Mouse (Mus musculus): ENCODE measurements around the gene Cyp2w1. TPM values are rescaled to one million over a fixed set of nuclear protein-coding genes. Genes with fewer than 3 reads are reported as not detected.

The Cyp2w1 gene
- polyA plus RNA-seq, 1 experiment from 2014 or later = not detected

GRCm38 (mm10) chr5:139314941-139315642 is 37.3 kb upstream of the Cyp2w1 start:
- Histone ChIP-seq H3K27ac (no peak overlapping the region), H3K9me3 (replicated peaks; ENCODE audit: low read length) (no peaks in the 10 kb centered on the region), H3K4me2 (ENCODE audit: low read length) (no peak overlapping the region), H3K36me3 (ENCODE audit: insufficient read depth, low read length) (no peaks in the 10 kb centered on the region), H3K27me3 (ENCODE audit: insufficient read depth, low read length) (no peaks in the 10 kb centered on the region), H3K9ac (ENCODE audit: low read depth, low read length) (no peak overlapping the region), H3K4me1 (replicated peaks; ENCODE audit: insufficient read depth, low read length) (0 out of 2 replicates have a peak, but pooled peaks cover 6% of the 10 kb centered on the region), H3K4me3 (replicated peaks; ENCODE audit: low read depth, low read length) (no peak overlapping the region)
- no peak for DNase-seq (ENCODE audit: low spot score)
- ATAC-seq (replicated peaks; ENCODE audit: low FRiP score, low read depth) = no peak
- WGBS = 80% methylated on average over 12 of the region's 12 CpGs
- TF ChIP-seq CTCF (IDR thresholded peaks at IDR 0.05; ENCODE audit: low read depth) = no peak

GRCm38 (mm10) chr5:139316982-139317675 is 35.3 kb upstream of the Cyp2w1 start:
- TF ChIP-seq CTCF (IDR thresholded peaks at IDR 0.05; ENCODE audit: low read depth) = no peak
- no peaks in the 10 kb centered on the region for H3K36me3 ChIP-seq (ENCODE audit: insufficient read depth, low read length)
- peak overlapping the region; percentile 85 for H3K27ac ChIP-seq
- no peak overlapping the region for H3K9ac ChIP-seq (ENCODE audit: low read depth, low read length)
- no peaks in the 10 kb centered on the region for H3K9me3 ChIP-seq (replicated peaks; ENCODE audit: low read length)
- 0 out of 2 replicates have a peak, but pooled peaks cover 6% of the 10 kb centered on the region for H3K4me1 ChIP-seq (replicated peaks; ENCODE audit: insufficient read depth, low read length)
- H3K4me3 ChIP-seq (replicated peaks; ENCODE audit: low read depth, low read length) = no peak overlapping the region
- peak; percentile 96 for ATAC-seq (replicated peaks; ENCODE audit: low FRiP score, low read depth)
- H3K4me2 ChIP-seq (ENCODE audit: low read length) = no peak overlapping the region
- DNase-seq (ENCODE audit: low spot score) = peak; percentile 60
- WGBS = 53% methylated on average over 6 of the region's 6 CpGs
- no peaks in the 10 kb centered on the region for H3K27me3 ChIP-seq (ENCODE audit: insufficient read depth, low read length)

GRCm38 (mm10) chr5:139317751-139318504 is 34.5 kb upstream of the Cyp2w1 start:
- 0 out of 2 replicates have a peak, but pooled peaks cover 6% of the 10 kb centered on the region for H3K4me1 ChIP-seq (replicated peaks; ENCODE audit: insufficient read depth, low read length)
- no peak overlapping the region for H3K9ac ChIP-seq (ENCODE audit: low read depth, low read length)
- DNase-seq (ENCODE audit: low spot score) = no peak
- WGBS = 62% methylated on average over 21 of the region's 21 CpGs
- H3K36me3 ChIP-seq (ENCODE audit: insufficient read depth, low read length) = no peaks in the 10 kb centered on the region
- 0 out of 2 replicates have a peak, but pooled peaks have one; percentile 33 for ATAC-seq (replicated peaks; ENCODE audit: low FRiP score, low read depth)
- H3K27ac ChIP-seq = peak overlapping the region; percentile 85
- no peak overlapping the region for H3K4me3 ChIP-seq (replicated peaks; ENCODE audit: low read depth, low read length)
- no peaks in the 10 kb centered on the region for H3K9me3 ChIP-seq (replicated peaks; ENCODE audit: low read length)
- no peaks in the 10 kb centered on the region for H3K27me3 ChIP-seq (ENCODE audit: insufficient read depth, low read length)
- no peak for TF ChIP-seq CTCF (IDR thresholded peaks at IDR 0.05; ENCODE audit: low read depth)
- no peak overlapping the region for H3K4me2 ChIP-seq (ENCODE audit: low read length)

- Histone ChIP-seq H3K36me3 (ENCODE audit: insufficient read depth, low read length) (no peaks in the 10 kb centered on the region), H3K27me3 (ENCODE audit: insufficient read depth, low read length) (0 out of 2 replicates have a peak, but pooled peaks cover 10% of the 10 kb centered on the region), H3K9me3 (replicated peaks; ENCODE audit: low read length) (no peaks in the 10 kb centered on the region), H3K4me2 (ENCODE audit: low read length) (no peak overlapping the region), H3K27ac (no peak overlapping the region), H3K4me1 (replicated peaks; ENCODE audit: insufficient read depth, low read length) (peaks cover 15% of the 10 kb centered on the region), H3K4me3 (replicated peaks; ENCODE audit: low read depth, low read length) (no peak overlapping the region), H3K9ac (ENCODE audit: low read depth, low read length) (no peak overlapping the region)
- ATAC-seq (replicated peaks; ENCODE audit: low FRiP score, low read depth) (no peak), DNase-seq (ENCODE audit: low spot score) (no peak)
- no peak for TF ChIP-seq CTCF (IDR thresholded peaks at IDR 0.05; ENCODE audit: low read depth)
- WGBS = 64% methylated on average over 7 of the region's 7 CpGs
Observed at GRCm38 (mm10) chr5:139320424-139320823, 32.0 kb upstream of the Cyp2w1 start.

GRCm38 (mm10) chr5:139321331-139321730 is 31.1 kb upstream of the Cyp2w1 start:
- no peaks in the 10 kb centered on the region for H3K36me3 ChIP-seq (ENCODE audit: insufficient read depth, low read length)
- peaks cover 16% of the 10 kb centered on the region; the same call in 1 of the 2 replicates for H3K27me3 ChIP-seq (ENCODE audit: insufficient read depth, low read length)
- no peak for TF ChIP-seq CTCF (IDR thresholded peaks at IDR 0.05; ENCODE audit: low read depth)
- DNase-seq (ENCODE audit: low spot score) (no peak), ATAC-seq (replicated peaks; ENCODE audit: low FRiP score, low read depth) (no peak)
- no peak overlapping the region for H3K9ac ChIP-seq (ENCODE audit: low read depth, low read length)
- H3K27ac ChIP-seq = no peak overlapping the region
- H3K4me3 ChIP-seq (replicated peaks; ENCODE audit: low read depth, low read length) = no peak overlapping the region
- peaks cover 19% of the 10 kb centered on the region for H3K4me1 ChIP-seq (replicated peaks; ENCODE audit: insufficient read depth, low read length)
- H3K4me2 ChIP-seq (ENCODE audit: low read length) = no peak overlapping the region
- WGBS = 86% methylated on average over 6 of the region's 6 CpGs
- no peaks in the 10 kb centered on the region for H3K9me3 ChIP-seq (replicated peaks; ENCODE audit: low read length)

Measured in kidney, postnatal 0 days (tissue).